Mouse (Mus musculus) MEL (cell line): ENCODE measurements around the gene Atp5d. TPM values are rescaled to one million over a fixed set of nuclear protein-coding genes. Genes with fewer than 3 reads are reported as not detected.

Source experiments
- DNase-seq: peaks from one replicate; pipeline ENCODE4 v3.0.0; 2011; ENCODE audit warnings: low read depth, low spot score
- H3K27ac ChIP-seq: 2 replicates; pipeline ENCODE4 v1.5.1; 2012; ENCODE audit warnings: low read depth, mild to moderate bottlenecking, control low read depth, low read length, moderate library complexity; ENCODE audit not compliant: control insufficient read depth
- H3K27me3 ChIP-seq, 2 experiments: fragments of 150-350 bp in 1 of 2; sonication (generic) in 1 of 2; 2 replicates each; pipeline ENCODE4 v1.6.1; 2012; ENCODE audit warnings: low read length in 2 of 2, mild to moderate bottlenecking in 2 of 2, improper control_type of control experiment in 1 of 2, moderate library complexity in 1 of 2; ENCODE audit not compliant: insufficient read depth in 2 of 2, control insufficient read depth in 1 of 2
- H3K36me3 ChIP-seq, 2 experiments: 2 replicates each; pipeline ENCODE4 v1.6.1; 2012 to 2014; ENCODE audit warnings: low read length in 2 of 2, improper control_type of control experiment in 1 of 2, inconsistent platforms in 1 of 2, mild to moderate bottlenecking in 1 of 2; ENCODE audit not compliant: insufficient read depth in 2 of 2, control insufficient read depth in 1 of 2
- H3K4me1 ChIP-seq, 2 experiments: fragments of 150-350 bp in 1 of 2; sonication (generic) in 1 of 2; 2 replicates each; pipeline ENCODE4 v1.6.1; 2012; ENCODE audit warnings: low read length in 2 of 2, improper control_type of control experiment in 1 of 2, mild to moderate bottlenecking in 1 of 2; ENCODE audit not compliant: insufficient read depth in 2 of 2, control insufficient read depth in 1 of 2
- H3K4me3 ChIP-seq, 2 experiments: fragments of 150-350 bp in 1 of 2; sonication (generic) in 1 of 2; 2 replicates each; pipeline ENCODE4 v1.5.1; 2012; ENCODE audit warnings: low read depth in 2 of 2, low read length in 2 of 2, mild to moderate bottlenecking in 2 of 2, moderate library complexity in 2 of 2, control low read depth in 1 of 2, improper control_type of control experiment in 1 of 2; ENCODE audit not compliant: control insufficient read depth in 1 of 2, insufficient read depth in 1 of 2
- H3K79me2 ChIP-seq: 2 replicates; pipeline ENCODE4 v1.6.1; 2012; ENCODE audit warnings: mild to moderate bottlenecking, low read length, moderate library complexity; ENCODE audit not compliant: control insufficient read depth, poor library complexity, insufficient read depth
- H3K9ac ChIP-seq: 2 replicates; pipeline ENCODE4 v1.6.1; 2012; ENCODE audit warnings: low read depth, mild to moderate bottlenecking, control low read depth, low read length, moderate library complexity; ENCODE audit not compliant: control insufficient read depth, poor library complexity, severe bottlenecking
- H3K9me3 ChIP-seq: fragments of 150-350 bp; sonication (generic); replicated peaks from 2 replicates; pipeline ENCODE4 v1.6.1; 2012; ENCODE audit warnings: mild to moderate bottlenecking, low read length, improper control_type of control experiment, moderate library complexity; ENCODE audit not compliant: insufficient read depth
- GABPA ChIP-seq: IDR thresholded peaks from 2 replicates; pipeline ENCODE4 v1.6.1; 2012; ENCODE audit warnings: low read depth, mild to moderate bottlenecking, inconsistent platforms, low read length, improper control_type of control experiment, moderate library complexity
- GATA1 ChIP-seq: IDR thresholded peaks from 2 replicates; pipeline ENCODE4 v1.6.1; 2011; ENCODE audit warnings: low read depth, low read length, improper control_type of control experiment
- HCFC1 ChIP-seq: IDR thresholded peaks from 2 replicates; pipeline ENCODE4 v1.6.1; 2012; ENCODE audit warnings: low read depth, mild to moderate bottlenecking, inconsistent platforms, low read length, improper control_type of control experiment, moderate library complexity
- KAT2A ChIP-seq: conservative IDR thresholded peaks from 2 replicates; pipeline ENCODE4 v1.6.1; 2012; ENCODE audit warnings: low read depth, low read length, improper control_type of control experiment, inconsistent platforms
- MAX ChIP-seq: IDR thresholded peaks from 2 replicates; pipeline ENCODE4 v1.6.1; 2011; ENCODE audit warnings: low read length, improper control_type of control experiment
- MAZ ChIP-seq: IDR thresholded peaks from 2 replicates; pipeline ENCODE4 v1.6.1; 2012; ENCODE audit warnings: low read depth, mild to moderate bottlenecking, inconsistent platforms, low read length, improper control_type of control experiment
- MEF2A ChIP-seq: IDR thresholded peaks from 2 replicates; pipeline ENCODE4 v1.6.1; 2014; ENCODE audit warnings: low read depth, mild to moderate bottlenecking, inconsistent platforms, low read length, improper control_type of control experiment; ENCODE audit not compliant: poor library complexity, insufficient replicate concordance, severe bottlenecking; ENCODE audit errors: extremely low read depth
- MXI1 ChIP-seq: IDR thresholded peaks from 2 replicates; pipeline ENCODE4 v1.6.1; 2011; ENCODE audit warnings: mild to moderate bottlenecking, low read depth, low read length, improper control_type of control experiment
- MYC ChIP-seq: IDR thresholded peaks from 2 replicates; pipeline ENCODE4 v1.6.1; 2011; ENCODE audit warnings: low read depth, mild to moderate bottlenecking, low read length, improper control_type of control experiment, moderate library complexity
- POLR2A ChIP-seq, 2 experiments: IDR thresholded peaks; 2 replicates each; pipeline ENCODE4 v1.6.1; 2011 to 2012; ENCODE audit warnings: low read length in 2 of 2, mild to moderate bottlenecking in 2 of 2, control low read depth in 1 of 2, improper control_type of control experiment in 1 of 2, low read depth in 1 of 2, moderate library complexity in 1 of 2; ENCODE audit not compliant: control insufficient read depth in 1 of 2, insufficient read depth in 1 of 2, poor library complexity in 1 of 2
- POLR2AphosphoS2 ChIP-seq: IDR thresholded peaks from 2 replicates; pipeline ENCODE4 v1.6.1; 2011; ENCODE audit warnings: low read length, improper control_type of control experiment
- TAL1 ChIP-seq: IDR thresholded peaks from 2 replicates; pipeline ENCODE4 v1.6.1; 2012; ENCODE audit warnings: mild to moderate bottlenecking, inconsistent platforms, low read length, moderate library complexity, mixed read lengths
- USF1 ChIP-seq: IDR thresholded peaks from 2 replicates; pipeline ENCODE4 v1.6.1; 2014; ENCODE audit warnings: low read depth, mild to moderate bottlenecking, inconsistent platforms, low read length, improper control_type of control experiment, moderate library complexity
- ZNF384 ChIP-seq: IDR thresholded peaks from 2 replicates; pipeline ENCODE4 v1.6.1; 2012; ENCODE audit warnings: low read depth, mild to moderate bottlenecking, inconsistent platforms, low read length, improper control_type of control experiment
- polyA plus RNA-seq, 2 experiments: library from polyadenylated mRNA; stranded (reverse) in 1 of 2; unstranded in 1 of 2; fragments of >175 nt in 1 of 2; fragments of >200 nt in 1 of 2; gene quantifications; 2 replicates each; pipeline versions ENCODE4 v1.2.1 to v1.2.4; 2012; ENCODE audit warnings: low replicate concordance in 2 of 2, low read depth in 1 of 2; ENCODE audit not compliant: insufficient read length in 2 of 2, insufficient read depth in 1 of 2, missing spikeins in 1 of 2
- total RNA-seq: library from RNA; depleted of rRNA; stranded (reverse); fragments of 300-350 nt; gene quantifications from 2 replicates; pipeline ENCODE4 v1.2.3, GENCODE M21; 2012

Atp5d gene
- total and polyA plus RNA-seq, 3 experiments = 300 to 657 (median 308) TPM

DNA sequence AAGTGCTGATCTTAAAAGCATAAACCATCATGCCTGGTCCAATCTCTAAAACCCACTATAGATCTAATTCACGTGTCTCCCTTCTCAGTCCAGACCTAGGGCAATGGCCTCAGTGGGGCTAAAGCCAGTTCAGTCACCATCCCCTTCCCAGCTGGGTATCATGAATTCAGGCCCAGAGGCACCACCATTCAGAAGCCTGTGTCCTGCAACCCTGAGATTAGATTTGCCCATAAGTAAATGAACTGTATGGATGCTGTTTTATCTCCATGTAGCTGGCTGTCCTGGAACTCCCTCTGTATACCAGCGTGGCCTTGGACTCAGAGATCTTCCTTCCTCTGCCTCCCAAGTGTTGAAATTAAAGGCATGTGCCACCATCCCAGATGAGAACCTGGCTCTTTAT is 35.4 kb upstream of the Atp5d start:
- H3K27ac ChIP-seq = 0 out of 2 replicates have a peak overlapping the region, but pooled peaks have one; percentile 20
- H3K36me3 ChIP-seq = peaks cover 0 to 16% of the 10 kb centered on the region in 2 experiments; a peak in 2 of 4 replicates
- peaks cover 39% of the 10 kb centered on the region for H3K79me2 ChIP-seq
- H3K9me3 ChIP-seq = no peaks in the 10 kb centered on the region
- peak; percentile 54 for TF ChIP-seq TAL1
- no peak for TF ChIP-seq ZNF384
- H3K4me3 ChIP-seq = peak overlapping the region in 1 of 2 experiments; percentile 99; a peak in 3 of 4 replicates
- peak; percentile 33 for DNase-seq
- peaks cover 12 to 34% of the 10 kb centered on the region in 2 experiments for H3K4me1 ChIP-seq
- peak overlapping the region; percentile 99 for H3K9ac ChIP-seq
- H3K27me3 ChIP-seq = no peaks in the 10 kb centered on the region

- Histone ChIP-seq H3K27ac (no peak overlapping the region), H3K79me2 (peaks cover 29% of the 10 kb centered on the region), H3K27me3 (no peaks in the 10 kb centered on the region), H3K9ac (no peak overlapping the region), H3K4me1 (peaks cover 12 to 23% of the 10 kb centered on the region in 2 experiments), H3K4me3 (no peak overlapping the region), H3K9me3 (no peaks in the 10 kb centered on the region), H3K36me3 (peaks cover 0 to 14% of the 10 kb centered on the region in 2 experiments; a peak in 2 of 4 replicates)
- DNase-seq = no peak
- TF ChIP-seq HCFC1 (no peak), MAX (no peak), GABPA (no peak), MEF2A (no peak), TAL1 (no peak), MYC (no peak), POLR2AphosphoS2 (no peak), POLR2A (IDR thresholded peaks at IDR 0.05; ENCODE audit: control insufficient read depth in 1 of 2, insufficient read depth in 1 of 2, low read depth in 1 of 2, low read length in 2 of 2, poor library complexity in 1 of 2) (no peak), KAT2A (no peak)
Observed at GRCm38 (mm10) chr10:80104181-80104580, 34.3 kb upstream of the Atp5d start.

DNA sequence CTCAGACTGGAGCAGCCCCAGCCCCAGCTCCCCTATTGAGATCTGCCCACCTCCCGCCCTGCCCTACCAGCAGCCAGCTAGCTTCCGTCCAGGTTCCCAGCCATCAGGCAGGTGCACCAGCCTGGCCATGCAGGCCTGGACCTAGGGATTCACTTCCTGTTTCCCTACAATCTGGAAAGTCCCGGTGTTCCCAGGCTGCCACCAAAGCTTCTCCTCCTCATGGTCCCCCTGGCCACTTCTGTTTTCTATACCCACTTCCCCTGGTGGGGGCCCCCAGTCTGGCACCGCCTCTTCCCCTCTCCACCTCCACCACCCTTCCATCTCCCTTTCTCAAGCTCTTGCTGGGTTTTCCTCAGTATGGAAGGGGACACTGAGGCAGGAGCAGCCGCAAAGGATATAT is 33.0 kb upstream of the Atp5d start, which contains the start of gene Sbno2:
TSS of gene Sbno2 (minus strand) at position 112 of the 400 bp plus-strand sequence.
- H3K79me2 ChIP-seq = peaks cover 19% of the 10 kb centered on the region
- no peaks in the 10 kb centered on the region for H3K9me3 ChIP-seq
- H3K4me1 ChIP-seq = peaks cover 12 to 26% of the 10 kb centered on the region in 2 experiments
- DNase-seq = peak; percentile 38
- H3K27ac ChIP-seq = no peak within 1 kb of the TSS
- H3K4me3 ChIP-seq = no peak within 1 kb of the TSS
- H3K27me3 ChIP-seq = no peaks in the 10 kb centered on the region
- no peak within 1 kb of the TSS for H3K9ac ChIP-seq
- H3K36me3 ChIP-seq = peaks cover 0 to 18% of the 10 kb centered on the region in 2 experiments; a peak in 2 of 4 replicates
- no peak for TF ChIP-seq POLR2A (IDR thresholded peaks at IDR 0.05; ENCODE audit: control insufficient read depth in 1 of 2, insufficient read depth in 1 of 2, low read depth in 1 of 2, low read length in 2 of 2, poor library complexity in 1 of 2)
- TF ChIP-seq MXI1 = 0 out of 2 replicates have a peak, but pooled peaks have one; percentile 20
- TF ChIP-seq MAZ = peak; percentile 39; the same call in 1 of the 2 replicates
- no peak for TF ChIP-seq GATA1
- TF ChIP-seq USF1 = no peak
